Mouse (Mus musculus) forebrain, embryonic 16.5 days (tissue): ENCODE data around the gene Padi2. TPM values are rescaled to one million over a fixed set of nuclear protein-coding genes. Genes with fewer than 3 reads are reported as not detected.

Experiments used
- ATAC-seq: fragments of 200-750 bp; cut with Nextera tagmentation; 2 replicates; pipeline ENCODE4 v1.8.0; 2017; ENCODE audit warnings: mild to moderate bottlenecking, moderate library complexity
- H3K27ac ChIP-seq: fragments of 300-500 bp; sonication (generic); 2 replicates; pipeline ENCODE4 v1.5.1; 2014; ENCODE audit warnings: low read length, control low read depth
- H3K27me3 ChIP-seq: fragments of 300-500 bp; sonication (generic); replicated peaks from 2 replicates; pipeline ENCODE4 v1.6.1; 2014; ENCODE audit warnings: low read length; ENCODE audit not compliant: control insufficient read depth, insufficient read depth
- H3K36me3 ChIP-seq: fragments of 300-500 bp; sonication (generic); 2 replicates; pipeline ENCODE4 v1.6.1; 2014; ENCODE audit not compliant: control insufficient read depth, insufficient read depth
- H3K4me1 ChIP-seq: fragments of 300-500 bp; sonication (generic); replicated peaks from 2 replicates; pipeline ENCODE4 v1.6.1; 2014; ENCODE audit warnings: low read length; ENCODE audit not compliant: control insufficient read depth, insufficient read depth
- H3K4me2 ChIP-seq: fragments of 300-500 bp; sonication (generic); 2 replicates; pipeline ENCODE4 v1.6.1; 2014; ENCODE audit warnings: mild to moderate bottlenecking, low read length, control low read depth
- H3K4me3 ChIP-seq: fragments of 300-500 bp; sonication (generic); replicated peaks from 2 replicates; pipeline ENCODE4 v1.5.1; 2014; ENCODE audit warnings: mild to moderate bottlenecking, low read length, control low read depth
- H3K9ac ChIP-seq: fragments of 300-500 bp; sonication (generic); replicated peaks from 2 replicates; pipeline ENCODE4 v1.6.1; 2014; ENCODE audit warnings: low read depth, low read length, control low read depth
- H3K9me3 ChIP-seq: fragments of 300-500 bp; sonication (generic); 2 replicates; pipeline ENCODE4 v1.6.1; 2016; ENCODE audit warnings: low read length; ENCODE audit not compliant: control insufficient read depth
- WGBS: fragments of 180-500 bp; shearing (Covaris S2); extraction: QIAGEN DNeasy Blood & Tissue Kit; methylation state at CpG from one replicate; pipeline ENCODE4 v1.1.7; 2014; 5-methylcytosine and 5-hydroxymethylcytosine counted together
- polyA plus RNA-seq: library from polyadenylated mRNA; unstranded; fragments of >200 nt; fragmentation: Nextera tagmentation; extraction: Ambion mirVana; gene quantifications from 2 replicates; pipeline ENCODE4 v1.2.1, GENCODE M21; 2015

The Padi2 gene
- polyA plus RNA-seq, 1 experiment from 2014 or later = 1.0 TPM

DNA sequence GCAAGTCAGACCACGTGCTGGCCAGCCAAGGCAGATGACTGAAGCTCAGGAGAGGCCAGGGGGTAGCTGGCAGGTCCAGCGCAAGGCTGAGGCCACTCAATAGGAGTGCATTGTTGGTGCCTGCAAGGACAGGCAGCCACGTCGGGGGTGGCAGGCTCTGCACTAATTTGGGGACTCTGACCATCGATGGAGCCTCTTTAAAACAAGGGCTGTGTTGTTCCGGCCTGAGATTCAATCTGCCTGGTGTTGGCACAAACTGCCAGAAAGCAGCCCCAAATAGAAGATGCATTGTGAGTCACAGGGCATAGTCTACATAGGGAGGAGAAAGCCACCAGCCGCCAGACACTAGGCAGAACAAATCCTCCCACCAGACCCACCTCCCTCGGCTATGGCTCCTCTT, 23.6 kb downstream of the Padi2 start:
- no peaks in the 10 kb centered on the region for H3K9me3 ChIP-seq
- ATAC-seq = peak; percentile 63
- no peaks in the 10 kb centered on the region for H3K36me3 ChIP-seq

DNA sequence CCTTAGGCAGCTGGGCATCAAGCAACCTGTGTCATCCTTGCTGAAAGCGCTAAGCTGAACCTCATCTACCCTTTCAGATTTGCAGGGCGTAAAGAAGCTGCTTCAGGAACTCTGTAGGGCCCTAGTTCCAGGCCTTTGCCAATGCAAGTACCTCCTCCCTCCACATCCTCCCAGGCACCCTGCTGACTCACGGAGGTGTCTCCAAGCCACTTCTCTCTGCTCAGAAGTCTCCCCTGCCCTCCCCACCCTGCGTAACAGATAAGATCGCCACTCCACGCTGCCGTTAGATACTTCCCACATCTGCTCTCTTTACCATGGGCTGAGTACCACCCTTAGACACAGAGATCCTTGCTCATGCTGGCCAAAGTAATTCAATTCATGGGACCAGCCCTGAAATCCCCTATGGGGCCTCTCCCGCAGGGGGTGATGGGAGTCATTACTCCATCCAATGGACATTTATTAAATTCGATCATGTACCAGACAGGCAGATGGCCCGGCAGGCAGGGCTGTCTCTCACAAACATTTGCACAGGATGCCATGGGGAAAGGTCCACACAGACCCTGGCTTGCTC, 24.8 kb downstream of the Padi2 start:
- Histone ChIP-seq H3K27me3 (no peaks in the 10 kb centered on the region), H3K4me1 (peaks cover 4% of the 10 kb centered on the region; the same call in 1 of the 2 replicates), H3K9me3 (no peaks in the 10 kb centered on the region), H3K4me2 (no peak overlapping the region), H3K4me3 (no peak overlapping the region), H3K36me3 (no peaks in the 10 kb centered on the region), H3K27ac (no peak overlapping the region), H3K9ac (no peak overlapping the region)
- 74% methylated on average over 10 of the region's 10 CpGs for WGBS
- no peak for ATAC-seq

More for the DNA sequence above, 23.6 kb downstream of the Padi2 start:
- H3K4me2 ChIP-seq = no peak overlapping the region
- no peaks in the 10 kb centered on the region for H3K27me3 ChIP-seq
- H3K9ac ChIP-seq = no peak overlapping the region
- no peak overlapping the region for H3K4me3 ChIP-seq
- H3K4me1 ChIP-seq = peaks cover 4% of the 10 kb centered on the region; the same call in 1 of the 2 replicates
- WGBS = 30% methylated on average over 8 of the region's 8 CpGs
- no peak overlapping the region for H3K27ac ChIP-seq

DNA sequence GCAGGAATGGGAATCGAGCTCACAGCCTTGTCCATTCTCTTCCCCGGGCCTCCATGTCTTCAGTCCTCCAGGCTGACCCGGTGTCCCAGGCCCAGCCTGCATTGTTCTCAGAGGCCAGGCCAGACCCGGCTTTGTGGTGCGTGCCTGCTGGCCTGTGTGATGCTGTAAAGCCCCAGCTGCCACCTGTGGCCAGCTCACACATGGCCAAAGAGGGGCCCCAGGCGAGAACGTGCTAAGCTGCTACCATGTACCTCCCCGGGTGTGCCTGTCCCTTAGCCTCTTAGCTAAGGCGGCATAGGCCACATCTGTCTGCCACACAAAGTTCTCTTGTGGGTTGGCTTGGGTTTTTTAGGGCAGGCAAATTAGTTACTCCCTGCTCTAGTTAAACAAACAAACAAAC, 29.5 kb downstream of the Padi2 start:
- Histone ChIP-seq H3K4me2 (no peak overlapping the region), H3K4me1 (peaks cover 4% of the 10 kb centered on the region; the same call in 1 of the 2 replicates), H3K27me3 (no peaks in the 10 kb centered on the region), H3K9me3 (no peaks in the 10 kb centered on the region), H3K27ac (no peak overlapping the region), H3K36me3 (no peaks in the 10 kb centered on the region), H3K4me3 (no peak overlapping the region), H3K9ac (no peak overlapping the region)
- ATAC-seq = no peak
- 76% methylated on average over 9 of the region's 9 CpGs for WGBS

DNA sequence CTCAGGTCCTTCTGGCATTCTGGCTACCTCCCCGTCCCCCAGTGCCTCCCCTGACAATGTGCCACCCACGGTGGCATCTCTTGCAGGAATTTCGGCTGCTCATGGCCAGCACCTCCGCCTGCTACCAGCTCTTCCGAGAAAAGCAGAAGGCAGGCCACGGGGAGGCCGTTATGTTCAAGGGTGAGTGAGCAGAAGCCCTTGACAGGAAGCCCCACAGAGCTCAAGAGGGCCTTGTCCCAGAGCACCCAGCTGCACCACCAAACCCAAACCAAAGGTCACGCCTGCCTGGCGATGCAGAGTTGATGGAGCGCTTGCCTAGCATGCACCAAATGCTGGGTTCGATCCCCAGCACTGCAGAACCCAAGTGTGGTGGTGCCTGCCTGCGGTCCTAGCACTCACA, 38.2 kb downstream of the Padi2 start:
- H3K4me3 ChIP-seq = no peak overlapping the region
- no peak overlapping the region for H3K27ac ChIP-seq
- no peaks in the 10 kb centered on the region for H3K9me3 ChIP-seq
- ATAC-seq = no peak
- H3K4me2 ChIP-seq = no peak overlapping the region
- no peak overlapping the region for H3K9ac ChIP-seq
- no peaks in the 10 kb centered on the region for H3K36me3 ChIP-seq
- no peaks in the 10 kb centered on the region for H3K27me3 ChIP-seq
- 92% methylated on average over 12 of the region's 12 CpGs for WGBS
- H3K4me1 ChIP-seq = no peaks in the 10 kb centered on the region

DNA sequence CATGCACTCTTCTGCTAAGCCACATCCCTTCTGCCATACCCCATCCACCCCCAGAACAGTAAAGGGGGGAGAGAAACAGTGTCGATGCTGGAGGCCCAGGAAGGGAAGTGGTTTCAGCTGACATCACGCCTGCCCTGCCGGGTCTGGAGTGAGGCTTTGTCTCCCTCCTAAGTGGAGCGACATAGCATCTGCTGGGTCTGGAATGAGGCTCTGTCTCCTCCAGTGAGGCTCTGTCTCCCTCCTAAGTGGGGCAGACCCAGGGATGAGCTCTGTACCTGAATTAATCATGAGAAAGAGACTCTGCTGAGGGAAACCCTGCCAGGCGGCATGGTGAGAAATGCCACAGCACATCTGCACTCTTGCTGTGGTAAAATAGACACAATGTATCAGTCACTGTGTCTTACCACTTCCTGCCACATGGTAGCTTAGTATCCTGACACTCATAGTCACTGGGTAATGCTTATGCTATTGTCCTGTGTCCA, 38.9 kb downstream of the Padi2 start:
- Histone ChIP-seq H3K27ac (no peak overlapping the region), H3K36me3 (no peaks in the 10 kb centered on the region), H3K4me2 (no peak overlapping the region), H3K27me3 (no peaks in the 10 kb centered on the region), H3K9ac (no peak overlapping the region), H3K4me3 (no peak overlapping the region), H3K4me1 (no peaks in the 10 kb centered on the region), H3K9me3 (no peaks in the 10 kb centered on the region)
- WGBS = 76% methylated on average over 5 of the region's 5 CpGs
- no peak for ATAC-seq

DNA sequence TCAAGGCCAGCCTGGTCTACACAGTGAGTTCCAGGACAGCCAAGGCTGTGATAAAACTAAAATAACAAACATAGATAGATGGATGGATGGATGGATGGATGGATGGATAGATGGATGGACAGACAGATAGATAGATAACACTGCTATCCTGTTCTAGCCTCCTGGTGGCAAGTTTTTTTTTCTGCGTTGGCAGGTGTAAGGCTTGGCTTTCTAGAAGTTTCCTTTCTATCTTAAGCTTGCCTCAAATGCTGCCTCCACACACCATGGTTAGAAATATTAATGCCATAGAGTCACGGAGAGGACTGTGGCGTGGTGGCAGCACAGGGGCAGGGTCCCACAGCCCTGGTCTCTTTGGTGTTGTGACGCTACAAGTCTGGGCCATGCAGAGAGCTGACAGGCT, 39.4 kb downstream of the Padi2 start:
- no peak overlapping the region for H3K4me2 ChIP-seq
- ATAC-seq = no peak
- no peaks in the 10 kb centered on the region for H3K27me3 ChIP-seq
- no peak overlapping the region for H3K4me3 ChIP-seq
- no peaks in the 10 kb centered on the region for H3K4me1 ChIP-seq
- no peaks in the 10 kb centered on the region for H3K9me3 ChIP-seq
- H3K9ac ChIP-seq = no peak overlapping the region
- 94% methylated on average over 4 of the region's 4 CpGs for WGBS
- H3K36me3 ChIP-seq = no peaks in the 10 kb centered on the region
- H3K27ac ChIP-seq = no peak overlapping the region

DNA sequence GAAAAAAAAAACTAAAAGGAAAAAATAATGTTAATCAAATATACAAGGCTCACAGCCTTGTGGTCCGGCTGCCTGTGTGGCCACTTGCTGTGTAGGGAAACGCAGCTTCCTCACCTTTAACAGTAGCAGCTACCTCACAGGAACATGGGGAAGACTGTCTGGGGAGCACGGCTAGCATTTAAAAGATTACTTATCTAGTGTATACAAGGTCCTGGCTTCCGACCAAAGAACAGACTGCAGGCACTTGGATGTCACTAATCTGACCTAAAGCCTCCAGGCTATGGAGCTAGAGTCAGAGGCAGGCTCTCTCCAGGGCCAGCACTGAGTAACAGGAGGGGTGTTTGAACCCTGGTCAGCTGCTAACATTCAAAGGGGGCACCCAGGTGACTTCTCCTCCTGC, 39.9 kb downstream of the Padi2 start:
- WGBS = 79% methylated on average over 4 of the region's 4 CpGs

DNA sequence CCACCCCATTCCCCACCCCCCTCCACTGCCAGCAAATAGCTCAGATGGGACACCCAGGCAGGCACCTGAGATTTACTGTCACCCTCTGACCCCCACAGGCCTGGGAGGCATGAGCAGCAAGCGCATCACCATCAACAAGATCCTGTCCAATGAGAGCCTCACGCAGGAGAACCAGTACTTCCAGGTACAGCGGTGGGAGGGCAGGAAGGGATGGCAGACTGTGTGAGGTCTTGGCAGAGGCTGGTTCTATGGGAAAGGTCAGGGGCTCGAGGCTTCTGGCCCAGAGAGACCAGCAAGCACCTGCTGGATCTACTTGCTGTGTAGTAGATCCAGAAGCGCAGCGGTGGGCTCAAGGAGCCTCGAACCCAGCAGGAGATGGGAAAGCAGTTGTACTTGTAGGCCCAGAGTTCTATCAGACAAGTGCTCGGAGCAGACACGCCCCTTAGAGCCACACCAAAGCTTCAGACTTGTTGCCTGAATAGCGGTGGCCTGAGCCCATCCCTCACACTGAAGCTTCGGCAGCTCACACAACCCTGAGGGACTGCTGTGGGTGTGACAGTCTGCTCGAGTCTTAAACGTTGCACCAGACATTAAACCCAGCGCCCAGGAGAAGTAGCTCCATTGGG, 40.5 kb downstream of the Padi2 start:
- Histone ChIP-seq H3K4me3 (no peak overlapping the region), H3K9me3 (no peaks in the 10 kb centered on the region), H3K36me3 (no peaks in the 10 kb centered on the region), H3K9ac (no peak overlapping the region), H3K27me3 (no peaks in the 10 kb centered on the region), H3K4me1 (no peaks in the 10 kb centered on the region), H3K4me2 (no peak overlapping the region), H3K27ac (no peak overlapping the region)
- whole genome bisulfite sequencing = 81% methylated on average over 14 of the region's 14 CpGs
- no peak for ATAC-seq

More for the DNA sequence above, 39.9 kb downstream of the Padi2 start:
- Histone ChIP-seq H3K9ac (no peak overlapping the region), H3K27ac (no peak overlapping the region), H3K4me3 (no peak overlapping the region), H3K4me1 (no peaks in the 10 kb centered on the region), H3K4me2 (no peak overlapping the region), H3K9me3 (no peaks in the 10 kb centered on the region), H3K27me3 (no peaks in the 10 kb centered on the region), H3K36me3 (no peaks in the 10 kb centered on the region)
- ATAC-seq = no peak

DNA sequence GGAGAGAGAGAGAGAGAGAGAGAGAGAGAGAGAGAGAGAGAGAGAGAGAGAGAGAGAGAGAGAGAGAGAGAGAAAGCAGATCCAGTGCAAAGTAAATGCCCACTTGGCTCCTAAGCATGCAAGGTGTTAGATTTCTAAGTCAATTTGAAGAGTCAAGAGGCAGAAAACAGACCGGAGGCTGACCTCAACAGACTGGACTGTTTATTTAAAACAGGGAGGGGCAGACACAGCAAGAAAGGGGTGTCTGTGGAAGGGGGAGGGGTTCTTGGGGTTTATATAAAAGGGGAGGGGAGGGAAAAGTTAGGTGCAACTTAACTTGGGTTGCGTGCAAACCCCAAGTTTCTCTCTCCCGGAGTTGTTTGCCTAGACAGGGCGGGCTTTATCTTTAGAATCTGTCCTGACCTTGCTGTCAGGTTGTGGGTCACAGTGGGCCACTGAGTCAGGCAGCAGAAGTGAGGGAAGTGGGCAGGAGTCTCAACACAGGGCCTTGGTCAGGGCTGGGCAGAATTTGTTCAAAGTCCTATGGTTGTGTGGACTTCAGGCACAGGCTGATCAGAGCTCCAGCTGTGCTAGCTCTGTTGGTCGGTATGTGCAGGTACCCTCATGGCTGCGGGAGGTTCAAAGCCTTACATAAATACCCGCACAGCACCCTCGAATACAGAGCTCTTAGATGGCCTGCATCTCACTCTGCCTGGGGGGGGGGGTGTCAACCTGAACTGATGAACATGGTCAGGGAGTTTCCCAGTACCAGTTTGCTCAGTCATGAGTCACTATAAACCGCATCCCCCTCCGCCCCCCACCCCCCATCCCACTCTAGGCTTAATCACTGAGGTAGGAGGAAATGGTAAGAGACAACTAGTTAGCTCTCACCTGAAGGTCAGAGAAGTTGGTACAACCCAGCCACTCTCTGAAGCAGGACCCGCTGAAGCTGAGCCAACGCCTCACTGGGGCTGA, 41.6 kb downstream of the Padi2 start:
- Histone ChIP-seq H3K9ac (no peak overlapping the region), H3K27ac (no peak overlapping the region), H3K9me3 (no peaks in the 10 kb centered on the region), H3K4me1 (no peaks in the 10 kb centered on the region), H3K27me3 (no peaks in the 10 kb centered on the region), H3K36me3 (no peaks in the 10 kb centered on the region), H3K4me2 (no peak overlapping the region), H3K4me3 (no peak overlapping the region)
- ATAC-seq = no peak
- 88% methylated on average over 12 of the region's 12 CpGs for WGBS
